Mouse (Mus musculus): ENCODE data around the gene Saa3.
"Not testable (repeated sequence)": the region's sequence is repeated elsewhere in the genome, so short reads cannot be mapped to it uniquely, and the experiment has no call there.

Saa3 gene

GRCm38 (mm10) chr7:46715600-46715999 is at the start of gene Saa3:
Gene Saa3, minus strand, starts transcription at chr7:46715700.
- DNase-seq (ENCODE audit: low read depth), result no peak

GRCm38 (mm10) chr7:46764672-46765071 is 49.2 kb upstream of the Saa3 start:
- no peak for DNase-seq (ENCODE audit: low read depth)

- no peak for DNase-seq (ENCODE audit: low read depth)
These were observed 47.1 kb upstream of the Saa3 start for GRCm38 (mm10) chr7:46762601-46763000.

- no peak for DNase-seq (ENCODE audit: low read depth)
These were observed 45.7 kb upstream of the Saa3 start for GRCm38 (mm10) chr7:46761049-46761795.

GRCm38 (mm10) chr7:46751490-46751889 is 36.0 kb upstream of the Saa3 start, which contains the start of gene Saa2:
Gene Saa2, plus strand, starts transcription at chr7:46751790.
- no peak for DNase-seq (ENCODE audit: low read depth)

GRCm38 (mm10) chr7:46748459-46748858 is 33.0 kb upstream of the Saa3 start:
- no peak for DNase-seq (ENCODE audit: low read depth)

GRCm38 (mm10) chr7:46746381-46746780 is 30.9 kb upstream of the Saa3 start:
- DNase-seq (ENCODE audit: low read depth), result no peak

GRCm38 (mm10) chr7:46745816-46746215 is 30.3 kb upstream of the Saa3 start:
- no peak for DNase-seq (ENCODE audit: low read depth)

- not testable (repeated sequence) for DNase-seq (ENCODE audit: low read depth)
These were observed 27.4 kb upstream of the Saa3 start, which contains the start of gene Saa1 for GRCm38 (mm10) chr7:46742880-46743279. Gene Saa1, minus strand, starts transcription at chr7:46742980.

GRCm38 (mm10) chr7:46740041-46740440 is 24.5 kb upstream of the Saa3 start:
- not testable (repeated sequence) for DNase-seq (ENCODE audit: low read depth)

GRCm38 (mm10) chr7:46738561-46739460 is 23.3 kb upstream of the Saa3 start:
- DNase-seq (ENCODE audit: low read depth), result no peak

- no peak for DNase-seq (ENCODE audit: low read depth)
These were observed 19.5 kb upstream of the Saa3 start for GRCm38 (mm10) chr7:46734983-46735382.

GRCm38 (mm10) chr7:46732458-46732857 is 17.0 kb upstream of the Saa3 start, which contains the start of gene Saa4:
Gene Saa4, minus strand, starts transcription at chr7:46732603.
- DNase-seq (ENCODE audit: low read depth), result no peak

- no peak for DNase-seq (ENCODE audit: low read depth)
These were observed 12.1 kb upstream of the Saa3 start for GRCm38 (mm10) chr7:46727584-46727983.

GRCm38 (mm10) chr7:46724396-46724795 is 8.9 kb upstream of the Saa3 start:
- DNase-seq (ENCODE audit: low read depth), result no peak

GRCm38 (mm10) chr7:46723849-46724248 is 8.3 kb upstream of the Saa3 start:
- DNase-seq (ENCODE audit: low read depth), result no peak

GRCm38 (mm10) chr7:46723354-46723753 is 7.9 kb upstream of the Saa3 start:
- no peak for DNase-seq (ENCODE audit: low read depth)

GRCm38 (mm10) chr7:46720460-46720859 is 5.0 kb upstream of the Saa3 start:
- no peak for DNase-seq (ENCODE audit: low read depth)

- no peak for DNase-seq (ENCODE audit: low read depth)
These were observed 4.0 kb upstream of the Saa3 start for GRCm38 (mm10) chr7:46719526-46719925.

GRCm38 (mm10) chr7:46718591-46719270 is 3.2 kb upstream of the Saa3 start:
- DNase-seq (ENCODE audit: low read depth), result no peak

- no peak for DNase-seq (ENCODE audit: low read depth)
These were observed 1.4 kb upstream of the Saa3 start for GRCm38 (mm10) chr7:46716897-46717296.

GRCm38 (mm10) chr7:46714518-46714917 is 982 bp downstream of the Saa3 start:
- peak; percentile 61 for DNase-seq (ENCODE audit: low read depth)
